Mouse (Mus musculus): ENCODE measurements around the gene Ppm1d. TPM values are rescaled to one million over a fixed set of nuclear protein-coding genes. Genes with fewer than 3 reads are reported as not detected.

The Ppm1d gene
- 16.7 TPM for polyA plus RNA-seq (2021)

- ChIA-PET POLR2A (interaction anchor here (1.0 kb wide), 1 partner anchor 86 kb away, joined by 3 read pairs; no protein-coding TSS in a partner anchor), CTCF (no interaction called here)
- peak; percentile 84 for DNase-seq (ENCODE audit: low read depth, low spot score)
- no peak for TF ChIP-seq CTCF (IDR thresholded peaks at IDR 0.05)
- ATAC-seq: peak; percentile 87
- in situ Hi-C loops (cut with MboI; ENCODE audit: low pct_unique_long_range_greater_than_20kb): no loop called here
- H3K27me3 ChIP-seq: no peaks in the 10 kb centered on the region
Observed at GRCm38 (mm10) chr11:85310713-85311574, at the start of gene Ppm1d. Ppm1d (plus strand) TSS chr11:85311244.

- DNase-seq (ENCODE audit: low read depth, low spot score) (no peak), ATAC-seq (peak; percentile 54)
- TF ChIP-seq CTCF (IDR thresholded peaks at IDR 0.05): no peak
- POLR2A ChIA-PET: interaction anchor here (0.6 kb wide), 1 partner anchor 10 kb away, joined by 5 read pairs; no protein-coding TSS in a partner anchor
- in situ Hi-C loops (cut with MboI; ENCODE audit: low pct_unique_long_range_greater_than_20kb): no loop called here
- CTCF ChIA-PET: no interaction called here
- H3K27me3 ChIP-seq: no peaks in the 10 kb centered on the region
Observed at GRCm38 (mm10) chr11:85264635-85265034, 46.4 kb upstream of the Ppm1d start.

- no peaks in the 10 kb centered on the region for H3K27me3 ChIP-seq
- no peak for ATAC-seq
- CTCF ChIA-PET: no interaction called here
- no peak for TF ChIP-seq CTCF (IDR thresholded peaks at IDR 0.05)
- DNase-seq (ENCODE audit: low read depth, low spot score): no peak
- in situ Hi-C loops (cut with MboI; ENCODE audit: low pct_unique_long_range_greater_than_20kb): no loop called here
- POLR2A ChIA-PET: no interaction called here
Observed at GRCm38 (mm10) chr11:85267393-85267792, 43.7 kb upstream of the Ppm1d start.

GRCm38 (mm10) chr11:85270631-85271030 is 40.4 kb upstream of the Ppm1d start:
- in situ Hi-C loops (cut with MboI; ENCODE audit: low pct_unique_long_range_greater_than_20kb): loop anchor here (5.0 kb wide), 1 partner anchor 37 kb away; no protein-coding TSS in a partner anchor
- DNase-seq (ENCODE audit: low read depth, low spot score) (no peak), ATAC-seq (no peak)
- peak; percentile 54 for TF ChIP-seq CTCF (IDR thresholded peaks at IDR 0.05)
- H3K27me3 ChIP-seq: no peaks in the 10 kb centered on the region
- ChIA-PET POLR2A (no interaction called here), CTCF (interaction anchor here (0.7 to 2.9 kb wide), 6 partner anchors 9 to 255 kb away, joined by 3 to 14 read pairs (median 4); partner anchors contain the start of gene Bcas3)

- H3K27me3 ChIP-seq: no peaks in the 10 kb centered on the region
- ATAC-seq (no peak), DNase-seq (ENCODE audit: low read depth, low spot score) (no peak)
- in situ Hi-C loops (cut with MboI; ENCODE audit: low pct_unique_long_range_greater_than_20kb): loop anchor here (5.0 kb wide), 1 partner anchor 34 kb away; no protein-coding TSS in a partner anchor
- TF ChIP-seq CTCF (IDR thresholded peaks at IDR 0.05): peak; percentile 66
- ChIA-PET POLR2A (interaction anchor here (0.5 kb wide), 1 partner anchor 1420 kb away, joined by 4 read pairs; no protein-coding TSS in a partner anchor), CTCF (interaction anchor here (1.2 to 2.3 kb wide), 2 partner anchors 12 to 62 kb away, joined by 5 to 7 read pairs; no protein-coding TSS in a partner anchor)
Observed at GRCm38 (mm10) chr11:85273299-85273698, 37.7 kb upstream of the Ppm1d start.

GRCm38 (mm10) chr11:85275151-85275550 is 35.9 kb upstream of the Ppm1d start:
- DNase-seq (ENCODE audit: low read depth, low spot score) (no peak), ATAC-seq (peak; percentile 42)
- H3K27me3 ChIP-seq: no peaks in the 10 kb centered on the region
- ChIA-PET CTCF (interaction anchor here (1.3 kb wide), 1 partner anchor 14 kb away, joined by 3 read pairs; no protein-coding TSS in a partner anchor), POLR2A (interaction anchor here (1.2 kb wide), 2 partner anchors 41 to 60 kb away, joined by 3 read pairs; partner anchors contain the start of gene Appbp2)
- TF ChIP-seq CTCF (IDR thresholded peaks at IDR 0.05): no peak
- in situ Hi-C loops (cut with MboI; ENCODE audit: low pct_unique_long_range_greater_than_20kb): no loop called here

- ATAC-seq (no peak), DNase-seq (ENCODE audit: low read depth, low spot score) (no peak)
- no peaks in the 10 kb centered on the region for H3K27me3 ChIP-seq
- ChIA-PET POLR2A (no interaction called here), CTCF (no interaction called here)
- no peak for TF ChIP-seq CTCF (IDR thresholded peaks at IDR 0.05)
- in situ Hi-C loops (cut with MboI; ENCODE audit: low pct_unique_long_range_greater_than_20kb): no loop called here
Observed at GRCm38 (mm10) chr11:85277609-85278008, 33.4 kb upstream of the Ppm1d start.

- ChIA-PET CTCF (interaction anchor here (1.7 kb wide), 1 partner anchor 15 kb away, joined by 3 read pairs; no protein-coding TSS in a partner anchor), POLR2A (no interaction called here)
- H3K27me3 ChIP-seq: no peaks in the 10 kb centered on the region
- TF ChIP-seq CTCF (IDR thresholded peaks at IDR 0.05): peak; percentile 53
- ATAC-seq (no peak), DNase-seq (ENCODE audit: low read depth, low spot score) (no peak)
- in situ Hi-C loops (cut with MboI; ENCODE audit: low pct_unique_long_range_greater_than_20kb): no loop called here
Observed at GRCm38 (mm10) chr11:85278175-85278574, 32.9 kb upstream of the Ppm1d start.

GRCm38 (mm10) chr11:85281219-85281878 is 29.7 kb upstream of the Ppm1d start:
- DNase-seq (ENCODE audit: low read depth, low spot score) (no peak), ATAC-seq (no peak)
- H3K27me3 ChIP-seq: no peaks in the 10 kb centered on the region
- ChIA-PET CTCF (no interaction called here), POLR2A (no interaction called here)
- no peak for TF ChIP-seq CTCF (IDR thresholded peaks at IDR 0.05)
- in situ Hi-C loops (cut with MboI; ENCODE audit: low pct_unique_long_range_greater_than_20kb): loop anchor here (5.0 kb wide), 1 partner anchor 56 kb away; no protein-coding TSS in a partner anchor

- TF ChIP-seq CTCF (IDR thresholded peaks at IDR 0.05): no peak
- POLR2A ChIA-PET: no interaction called here
Observed at GRCm38 (mm10) chr11:85297953-85298352, 13.1 kb upstream of the Ppm1d start.

More at GRCm38 (mm10) chr11:85297953-85298352, 13.1 kb upstream of the Ppm1d start:
- DNase-seq (ENCODE audit: low read depth, low spot score) (no peak), ATAC-seq (no peak)
- CTCF ChIA-PET: interaction anchor here (0.9 kb wide), 1 partner anchor 24 kb away, joined by 3 read pairs; no protein-coding TSS in a partner anchor
- no peaks in the 10 kb centered on the region for H3K27me3 ChIP-seq
- in situ Hi-C loops (cut with MboI; ENCODE audit: low pct_unique_long_range_greater_than_20kb): no loop called here

Measured in Patski (cell line).